Mouse (Mus musculus) CH12.LX (cell line): ENCODE data around the gene Fam168a. TPM values are rescaled to one million over a fixed set of nuclear protein-coding genes. Genes with fewer than 3 reads are reported as not detected.

Experiments
- DNase-seq: peaks from one replicate; pipeline ENCODE4 v3.0.0-alpha.2; 2013; ENCODE audit errors: extremely low read depth
- H3K27ac ChIP-seq: 2 replicates; pipeline ENCODE4 v1.5.1; 2012; ENCODE audit warnings: low read depth, mild to moderate bottlenecking, control low read depth, moderate library complexity; ENCODE audit not compliant: insufficient read depth
- H3K27me3 ChIP-seq: replicated peaks from 2 replicates; pipeline ENCODE3; 2012; ENCODE audit warnings: inconsistent platforms
- H3K36me3 ChIP-seq, 2 experiments: replicated peaks in 1 of 2; 2 replicates each; pipeline versions ENCODE3 to v1.6.1; 2012; ENCODE audit warnings: inconsistent platforms in 1 of 2, low read length in 1 of 2, mild to moderate bottlenecking in 1 of 2, mixed read lengths in 1 of 2, moderate library complexity in 1 of 2; ENCODE audit not compliant: control insufficient read depth in 1 of 2, insufficient read depth in 1 of 2
- H3K4me1 ChIP-seq, 2 experiments: 2 replicates each; pipeline ENCODE4 v1.6.1; 2012; ENCODE audit warnings: inconsistent platforms in 1 of 2, moderate library complexity in 1 of 2; ENCODE audit not compliant: insufficient read depth in 2 of 2, control insufficient read depth in 1 of 2
- H3K4me2 ChIP-seq: 2 replicates; pipeline ENCODE4 v1.6.1; 2012; ENCODE audit warnings: low read depth, mild to moderate bottlenecking, control low read depth; ENCODE audit not compliant: poor library complexity, insufficient read depth, severe bottlenecking
- H3K4me3 ChIP-seq, 3 experiments: fragments of 150-350 bp in 1 of 3; sonication (generic) in 1 of 3; replicated peaks in 1 of 3; 2 replicates each; pipeline versions ENCODE3 to v1.5.1; 2011 to 2012; ENCODE audit warnings: low read depth in 2 of 3, low read length in 2 of 3, mild to moderate bottlenecking in 2 of 3, moderate library complexity in 2 of 3, control low read depth in 1 of 3, improper control_type of control experiment in 1 of 3, inconsistent platforms in 1 of 3, mixed read lengths in 1 of 3; ENCODE audit not compliant: poor library complexity in 1 of 3
- H3K79me2 ChIP-seq: replicated peaks from 2 replicates; pipeline ENCODE4 v1.6.1; 2012; ENCODE audit warnings: mild to moderate bottlenecking, moderate library complexity; ENCODE audit not compliant: control insufficient read depth, poor library complexity, insufficient read depth, severe bottlenecking; ENCODE audit errors: extremely low read depth
- H3K9ac ChIP-seq: 2 replicates; pipeline ENCODE4 v1.6.1; 2012; ENCODE audit warnings: low read depth, mild to moderate bottlenecking, control low read depth, moderate library complexity; ENCODE audit not compliant: insufficient read depth
- H3K9me3 ChIP-seq: replicated peaks from 2 replicates; pipeline ENCODE3; 2012; ENCODE audit warnings: low read length, inconsistent platforms, mixed read lengths
- BHLHE40 ChIP-seq: IDR thresholded peaks from 2 replicates; pipeline ENCODE4 v1.6.1; 2011; ENCODE audit warnings: mild to moderate bottlenecking, low read depth, low read length, improper control_type of control experiment
- CHD1 ChIP-seq: IDR thresholded peaks from 2 replicates; pipeline ENCODE4 v1.6.1; 2012; ENCODE audit warnings: low read depth, low read length, improper control_type of control experiment, inconsistent platforms
- CHD2 ChIP-seq: IDR thresholded peaks from 2 replicates; pipeline ENCODE4 v1.6.1; 2011; ENCODE audit warnings: low read length, improper control_type of control experiment
- EP300 ChIP-seq: IDR thresholded peaks from 2 replicates; pipeline ENCODE4 v1.6.1; 2011; ENCODE audit warnings: low read length, improper control_type of control experiment
- ETS1 ChIP-seq: conservative IDR thresholded peaks from 2 replicates; pipeline ENCODE4 v1.6.1; 2012; ENCODE audit warnings: low read depth, mild to moderate bottlenecking, inconsistent platforms, low read length, improper control_type of control experiment, moderate library complexity
- GABPA ChIP-seq: IDR thresholded peaks from 2 replicates; pipeline ENCODE4 v1.6.1; 2012; ENCODE audit warnings: low read depth, low read length, improper control_type of control experiment, inconsistent platforms; ENCODE audit not compliant: insufficient replicate concordance
- IRF4 ChIP-seq: IDR thresholded peaks from 2 replicates; pipeline ENCODE4 v1.6.1; 2014; ENCODE audit warnings: low read depth, mild to moderate bottlenecking, inconsistent platforms, low read length, improper control_type of control experiment
- JUND ChIP-seq: conservative IDR thresholded peaks from 2 replicates; pipeline ENCODE4 v1.6.1; 2011; ENCODE audit warnings: low read depth, low read length, improper control_type of control experiment
- KAT2A ChIP-seq: IDR thresholded peaks from 2 replicates; pipeline ENCODE4 v1.6.1; 2012; ENCODE audit warnings: low read length, improper control_type of control experiment, inconsistent platforms; ENCODE audit not compliant: insufficient replicate concordance
- MAFK ChIP-seq: IDR thresholded peaks from 2 replicates; pipeline ENCODE4 v1.6.1; 2011; ENCODE audit warnings: low read length, improper control_type of control experiment; ENCODE audit not compliant: insufficient replicate concordance
- MAZ ChIP-seq: IDR thresholded peaks from 2 replicates; pipeline ENCODE4 v1.6.1; 2012; ENCODE audit warnings: low read depth, mild to moderate bottlenecking, inconsistent platforms, low read length, improper control_type of control experiment, moderate library complexity
- NELFE ChIP-seq: IDR thresholded peaks from 2 replicates; pipeline ENCODE4 v1.6.1; 2011; ENCODE audit warnings: low read depth, low read length, improper control_type of control experiment
- PAX5 ChIP-seq: IDR thresholded peaks from 2 replicates; pipeline ENCODE4 v1.6.1; 2012; ENCODE audit warnings: low read length, inconsistent platforms, mixed read lengths
- POLR2A ChIP-seq: IDR thresholded peaks from 2 replicates; pipeline ENCODE4 v1.6.1; 2011; ENCODE audit warnings: low read depth, mild to moderate bottlenecking, improper control_type of control experiment, low read length
- POLR2AphosphoS2 ChIP-seq: IDR thresholded peaks from 2 replicates; pipeline ENCODE4 v1.6.1; 2011; ENCODE audit warnings: low read depth, low read length, improper control_type of control experiment
- RAD21 ChIP-seq: IDR thresholded peaks from 2 replicates; pipeline ENCODE4 v1.6.1; 2011; ENCODE audit warnings: low read depth, mild to moderate bottlenecking, low read length, improper control_type of control experiment, moderate library complexity
- SMC3 ChIP-seq: IDR thresholded peaks from 2 replicates; pipeline ENCODE4 v1.6.1; 2011; ENCODE audit warnings: low read depth, low read length, improper control_type of control experiment
- TBP ChIP-seq: conservative IDR thresholded peaks from 2 replicates; pipeline ENCODE4 v1.6.1; 2011; ENCODE audit warnings: low read depth, low read length, improper control_type of control experiment
- TCF12 ChIP-seq: IDR thresholded peaks from 2 replicates; pipeline ENCODE4 v1.6.1; 2014; ENCODE audit warnings: low read depth, mild to moderate bottlenecking, inconsistent platforms, low read length, improper control_type of control experiment
- USF1 ChIP-seq: IDR thresholded peaks from 2 replicates; pipeline ENCODE4 v1.6.1; 2014; ENCODE audit warnings: low read depth, mild to moderate bottlenecking, inconsistent platforms, low read length, improper control_type of control experiment
- ZKSCAN1 ChIP-seq: IDR thresholded peaks from 2 replicates; pipeline ENCODE4 v1.6.1; 2012; ENCODE audit warnings: low read depth, inconsistent platforms, low read length, improper control_type of control experiment, borderline replicate concordance
- ZNF384 ChIP-seq: IDR thresholded peaks from 2 replicates; pipeline ENCODE4 v1.6.1; 2012; ENCODE audit warnings: low read depth, low read length, improper control_type of control experiment, inconsistent platforms
- dilution Hi-C: fragments of 300-500 bp; cut with MboI; formaldehyde crosslinking; loops from 2 replicates; pipeline ENCODE4 v1.14.3; 2020; ENCODE audit warnings: low sequenced_read_pairs; ENCODE audit not compliant: extremely low pct_unique_long_range_greater_than_20kb, extremely low pct_ligation_motif_present
- in situ Hi-C: fragments of 300-500 bp; cut with MboI; formaldehyde crosslinking; loops from 3 replicates; pipeline ENCODE4 v1.14.3; 2019; ENCODE audit warnings: low sequenced_read_pairs, low pct_ligation_motif_present, low pct_unique_long_range_greater_than_20kb, mixed read lengths
- polyA plus RNA-seq: library from polyadenylated mRNA; unstranded; fragments of >175 nt; gene quantifications from 2 replicates; pipeline ENCODE4 v1.2.1, GENCODE M21; 2012; ENCODE audit warnings: low read depth; ENCODE audit not compliant: insufficient read length
- total RNA-seq, 2 experiments: library from RNA; depleted of rRNA; stranded (reverse); fragments of 300-350 nt in 1 of 2; fragments of >200 nt in 1 of 2; gene quantifications; 2 replicates each; pipeline ENCODE4 v1.2.3; 2012 to 2014

Fam168a gene
- total and polyA plus RNA-seq, 3 experiments, result 4.0 to 15.0 (median 4.9) TPM

DNA sequence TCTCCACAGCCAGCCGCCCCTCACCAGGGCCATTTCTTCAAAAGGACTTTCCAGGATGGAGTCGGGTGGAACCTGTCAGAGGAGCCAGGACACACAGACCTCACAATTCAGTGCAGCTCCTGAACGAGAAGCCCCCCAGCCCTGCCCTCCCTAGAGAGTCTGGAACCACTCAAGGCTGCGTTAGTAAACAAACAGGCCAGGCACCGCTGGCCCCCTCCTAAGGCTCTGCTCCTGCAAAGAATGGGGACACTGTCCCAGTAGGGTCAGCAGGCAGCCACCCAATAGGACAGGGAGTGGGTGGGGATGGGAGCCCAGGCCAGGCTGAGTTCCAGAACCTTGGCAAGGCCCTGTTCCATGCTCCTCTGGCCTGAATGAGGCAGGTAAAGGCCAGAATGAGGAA lies 49.7 kb upstream of the Fam168a start:
- in situ Hi-C loops, result no loop called here
- dilution Hi-C loops, result no loop called here
- no peaks in the 10 kb centered on the region for H3K79me2 ChIP-seq
- no peaks in the 10 kb centered on the region for H3K36me3 ChIP-seq
- H3K9me3 ChIP-seq, result no peaks in the 10 kb centered on the region
- no peak overlapping the region for H3K4me3 ChIP-seq
- no peak overlapping the region for H3K27ac ChIP-seq
- TF ChIP-seq EP300 (no peak), POLR2A (no peak), CHD1 (no peak), POLR2AphosphoS2 (no peak), MAZ (no peak), NELFE (no peak), JUND (no peak), TBP (no peak), ZKSCAN1 (no peak), KAT2A (no peak), IRF4 (no peak), RAD21 (no peak), USF1 (no peak), BHLHE40 (no peak), ETS1 (no peak), PAX5 (no peak), CHD2 (no peak)
- TF ChIP-seq, all 38 proteins: peak for 0
- Histone ChIP-seq H3K4me2 (no peak overlapping the region), H3K9ac (no peak overlapping the region), H3K4me1 (peaks cover 8 to 25% of the 10 kb centered on the region in 2 experiments), H3K27me3 (peaks cover 14% of the 10 kb centered on the region)
- DNase-seq, result no peak

DNA sequence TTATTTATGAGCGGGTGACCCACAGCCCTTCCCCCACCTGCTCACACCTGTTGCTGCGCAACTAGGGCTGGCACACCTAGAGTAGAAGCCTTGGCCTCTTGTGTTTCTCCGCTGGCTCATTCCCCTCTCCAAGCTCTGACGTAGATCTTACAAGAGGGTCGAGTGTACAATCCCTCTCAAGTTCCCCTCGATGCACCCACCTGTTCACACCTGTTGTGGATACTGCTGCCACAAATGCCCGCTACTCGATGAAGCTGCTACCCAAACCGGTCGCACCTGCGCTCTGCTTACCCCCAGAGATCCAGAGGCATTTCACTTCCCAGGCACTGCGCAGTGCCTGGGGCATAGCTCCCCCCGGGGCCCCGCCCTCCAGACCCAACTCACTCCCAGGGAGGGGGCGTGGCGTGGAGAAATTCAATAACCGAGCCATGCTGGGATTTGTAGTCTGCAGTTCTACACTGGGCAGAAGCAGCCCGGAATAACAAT lies 48.3 kb upstream of the Fam168a start:
- Histone ChIP-seq H3K36me3 (no peaks in the 10 kb centered on the region), H3K9me3 (no peaks in the 10 kb centered on the region), H3K9ac (no peak overlapping the region), H3K79me2 (no peaks in the 10 kb centered on the region), H3K4me2 (no peak overlapping the region), H3K27ac (no peak overlapping the region), H3K27me3 (peaks cover 21% of the 10 kb centered on the region), H3K4me3 (no peak overlapping the region), H3K4me1 (peaks cover 9 to 34% of the 10 kb centered on the region in 2 experiments)
- dilution Hi-C loops, result no loop called here
- no peak for DNase-seq
- TF ChIP-seq ETS1 (no peak), MAFK (no peak), ZNF384 (no peak), GABPA (no peak), TCF12 (no peak), SMC3 (no peak), EP300 (no peak), IRF4 (no peak), NELFE (no peak)
- in situ Hi-C loops, result no loop called here
